In genomic region chr10:126452057-126452622, GRCm38 (mm10) we compare ENCODE assay signal across 16 mouse cellular contexts.
"Had no signal": no experiment of that assay in that cellular context is flagged by ENCODE, and none has a peak within 500 bp of the region (broad histone marks: within the 10 kb centered on the region; RNA-seq: fewer than 3 reads in every experiment).

No protein-coding gene starts in this region.

- H3K4me3 ChIP-seq: liver, embryonic 12.5 days; midbrain, embryonic 10.5 days; midbrain, embryonic 12.5 days; myocyte; neural tube, embryonic 13.5 days; neural tube, embryonic 15.5 days had no signal

- H3K9ac ChIP-seq: liver, embryonic 12.5 days; liver, embryonic 14.5 days; midbrain, embryonic 12.5 days; neural tube, embryonic 13.5 days; neural tube, embryonic 15.5 days had no signal

- DNase-seq: lung, adult 2 months; lung, postnatal 14 days; retina, postnatal 1 day; right cerebral cortex, postnatal 25 days; right cerebral cortex, postnatal 4 days; spleen, adult 18-20 months; thymus, adult 18-20 months; thymus, postnatal 14 days; thymus, postnatal 36 days had no signal

- H3K4me2 ChIP-seq: liver, embryonic 12.5 days; midbrain, embryonic 12.5 days; neural tube, embryonic 13.5 days; neural tube, embryonic 15.5 days had no signal

- H3K9me3 ChIP-seq: midbrain, embryonic 12.5 days; neural tube, embryonic 13.5 days; neural tube, embryonic 15.5 days had no signal

- H3K27me3 ChIP-seq: liver, embryonic 12.5 days; midbrain, embryonic 12.5 days; neural tube, embryonic 13.5 days; neural tube, embryonic 15.5 days had no signal

- H3K36me3 ChIP-seq: liver, embryonic 12.5 days; midbrain, embryonic 10.5 days; midbrain, embryonic 12.5 days; neural tube, embryonic 13.5 days; neural tube, embryonic 15.5 days had no signal

- H3K4me1 ChIP-seq: liver, embryonic 12.5 days; neural tube, embryonic 15.5 days had no signal

- H3K27ac ChIP-seq: liver, embryonic 12.5 days; liver, embryonic 14.5 days; midbrain, embryonic 12.5 days; neural tube, embryonic 13.5 days; neural tube, embryonic 15.5 days had no signal

- ATAC-seq: liver, embryonic 12.5 days had no signal
